Mouse (Mus musculus) olfactory bulb, adult 2 months (tissue): ENCODE data around the gene Uqcc2. TPM values are rescaled to one million over a fixed set of nuclear protein-coding genes. Genes with fewer than 3 reads are reported as not detected.

Source experiments
- H3K27ac ChIP-seq: fragments of 200-500 bp; 2 replicates; pipeline ENCODE4 v1.5.1; 2012; ENCODE audit warnings: low read depth, low read length; ENCODE audit not compliant: insufficient read depth
- H3K4me1 ChIP-seq: fragments of 200-500 bp; 2 replicates; pipeline ENCODE4 v1.6.1; 2012; ENCODE audit warnings: low read length; ENCODE audit not compliant: control insufficient read depth, insufficient read depth
- H3K4me3 ChIP-seq: fragments of 200-500 bp; 2 replicates; pipeline ENCODE4 v1.5.1; 2012; ENCODE audit warnings: mild to moderate bottlenecking, low read depth, low read length, moderate library complexity; ENCODE audit not compliant: insufficient read depth
- CTCF ChIP-seq: fragments of 200-500 bp; IDR thresholded peaks from 2 replicates; pipeline ENCODE4 v1.5.1; 2012; ENCODE audit warnings: low read depth, mild to moderate bottlenecking, low read length, moderate library complexity; ENCODE audit not compliant: insufficient read depth
- POLR2A ChIP-seq: fragments of 200-500 bp; IDR thresholded peaks from 2 replicates; pipeline ENCODE4 v1.6.1; 2012; ENCODE audit warnings: mild to moderate bottlenecking, low read depth, low read length, moderate library complexity; ENCODE audit not compliant: insufficient read depth
- WGBS: fragments of 180-500 bp; shearing (Covaris S2); methylation state at CpG from one replicate; pipeline ENCODE4 v1.1.7; 2018; 5-methylcytosine and 5-hydroxymethylcytosine counted together
- polyA plus RNA-seq: library from polyadenylated mRNA; stranded (reverse); fragments of >200 nt; gene quantifications from 2 replicates; pipeline ENCODE4 v1.2.4, GENCODE M21; 2012; ENCODE audit warnings: low replicate concordance; ENCODE audit not compliant: missing spikeins, insufficient read depth, insufficient read length

The Uqcc2 gene
- polyA plus RNA-seq, 1 experiment = not detected

DNA sequence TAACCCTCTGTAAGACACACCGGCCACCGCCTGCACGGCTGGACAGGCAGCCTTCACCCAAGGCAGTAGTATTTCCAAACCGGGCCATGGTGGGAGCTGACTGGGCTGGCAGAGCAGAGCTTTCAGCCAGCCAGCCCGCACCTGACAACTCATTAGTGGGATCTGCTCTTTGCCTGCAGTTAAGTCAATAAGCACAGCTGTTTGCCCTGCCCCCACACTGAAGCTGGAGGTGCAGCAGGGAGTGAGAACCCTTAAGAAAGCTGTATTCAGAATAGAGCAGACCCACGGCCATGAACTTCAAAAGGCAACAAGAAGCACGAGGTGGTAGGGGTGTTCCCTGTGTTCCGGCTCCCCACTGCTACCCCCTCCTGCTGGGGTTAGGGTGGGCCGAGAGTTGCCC, 3.5 kb downstream of the Uqcc2 start:
- WGBS = 39% methylated on average over 9 of the region's 9 CpGs

DNA sequence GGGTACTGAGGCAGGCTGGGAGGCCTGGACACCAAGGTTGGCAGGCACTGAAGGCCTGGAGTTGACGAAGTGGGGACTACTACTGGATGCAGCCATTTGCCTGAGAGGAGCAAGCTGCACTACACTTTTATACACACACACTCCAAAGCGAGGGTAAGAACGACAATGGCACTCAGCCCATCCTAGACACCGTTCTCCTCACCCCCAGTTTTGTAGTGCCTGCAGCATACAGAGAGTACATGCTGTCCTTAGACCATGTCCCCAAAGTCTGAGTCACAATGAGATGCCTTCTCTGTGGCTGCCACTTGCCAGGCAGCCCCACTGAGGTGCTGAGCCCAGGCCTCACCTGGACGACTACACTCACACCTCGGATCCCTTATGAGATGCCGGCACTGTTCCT, 3.9 kb downstream of the Uqcc2 start:
- Histone ChIP-seq H3K4me1 (peaks cover 77% of the 10 kb centered on the region), H3K4me3 (no peak overlapping the region), H3K27ac (peak overlapping the region; percentile 87)
- TF ChIP-seq POLR2A (no peak), CTCF (no peak)
- 59% methylated on average over 7 of the region's 7 CpGs for WGBS

More for the DNA sequence above, 3.5 kb downstream of the Uqcc2 start:
- Histone ChIP-seq H3K4me3 (no peak overlapping the region), H3K4me1 (peaks cover 77% of the 10 kb centered on the region), H3K27ac (peak overlapping the region; percentile 87)
- no peak for TF ChIP-seq CTCF
- TF ChIP-seq POLR2A = no peak

DNA sequence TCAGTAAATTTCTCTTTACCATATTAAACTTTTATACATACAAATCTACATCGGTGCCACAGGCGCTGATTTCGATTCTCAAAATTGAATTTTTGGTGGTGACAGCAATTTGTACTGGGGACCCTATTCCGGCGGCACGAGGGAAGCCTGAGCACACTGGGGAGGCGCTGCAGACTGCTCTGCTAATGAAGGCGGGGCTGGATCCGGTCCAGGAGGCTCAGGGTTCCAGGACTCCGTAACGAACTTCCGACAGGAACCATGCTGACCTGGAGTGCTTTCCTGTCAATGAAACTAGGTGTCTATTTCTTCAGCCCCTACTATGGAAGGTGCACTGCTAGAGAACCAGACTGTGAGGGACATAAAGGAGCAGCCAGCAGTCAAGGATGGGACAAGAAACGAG, 4.4 kb downstream of the Uqcc2 start:
- H3K4me3 ChIP-seq = no peak overlapping the region
- TF ChIP-seq POLR2A (no peak), CTCF (no peak)
- H3K27ac ChIP-seq = peak overlapping the region; percentile 87; the same call in 1 of the 2 replicates
- peaks cover 75% of the 10 kb centered on the region for H3K4me1 ChIP-seq
- 62% methylated on average over 13 of the region's 13 CpGs for whole genome bisulfite sequencing

DNA sequence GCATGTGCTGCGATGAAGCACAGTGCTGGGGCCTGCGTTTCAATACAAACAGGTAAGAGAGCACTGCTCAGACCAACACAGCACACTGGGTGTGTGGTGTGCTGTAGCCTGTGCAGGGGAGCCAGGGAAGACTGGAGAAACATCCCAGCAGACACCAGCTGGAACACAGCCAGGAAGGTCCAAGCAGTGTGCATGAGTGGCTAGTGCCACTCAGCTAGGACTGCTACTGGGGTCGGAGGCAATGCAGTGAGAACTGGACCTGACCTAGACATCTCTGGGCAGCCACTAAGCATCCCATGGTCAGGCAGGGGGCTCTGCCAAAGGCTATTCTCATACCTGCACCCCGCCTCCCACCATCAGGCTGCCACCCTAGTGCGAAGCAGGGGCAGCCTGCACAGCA, 5.5 kb downstream of the Uqcc2 start:
- TF ChIP-seq POLR2A (no peak), CTCF (no peak)
- 93% methylated on average over 5 of the region's 5 CpGs for WGBS
- no peak overlapping the region for H3K4me3 ChIP-seq
- H3K27ac ChIP-seq = no peak overlapping the region
- peaks cover 75% of the 10 kb centered on the region for H3K4me1 ChIP-seq

DNA sequence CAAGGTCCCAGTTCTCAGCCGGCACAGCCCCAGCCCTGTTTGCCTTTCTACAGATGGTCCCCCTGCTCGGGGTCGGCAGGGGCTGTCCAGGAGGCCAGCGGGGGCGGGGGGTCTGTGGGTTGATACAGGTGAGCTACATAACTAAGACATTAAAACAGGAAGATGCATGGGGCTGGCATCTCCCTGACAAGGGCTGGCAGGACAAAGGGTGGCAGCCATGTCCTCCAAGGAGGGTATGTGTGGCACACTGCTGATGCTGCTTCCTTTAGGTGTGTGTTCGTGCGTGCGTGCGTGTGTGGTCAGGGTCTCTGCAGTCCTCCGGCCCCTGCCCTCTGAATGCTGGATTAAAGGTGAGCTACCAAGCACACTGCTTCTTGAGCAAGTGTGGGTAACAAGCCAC, 6.7 kb downstream of the Uqcc2 start:
- WGBS = 82% methylated on average over 10 of the region's 10 CpGs
- Histone ChIP-seq H3K27ac (no peak overlapping the region), H3K4me1 (peaks cover 70% of the 10 kb centered on the region), H3K4me3 (no peak overlapping the region)
- TF ChIP-seq CTCF = no peak
- no peak for TF ChIP-seq POLR2A

DNA sequence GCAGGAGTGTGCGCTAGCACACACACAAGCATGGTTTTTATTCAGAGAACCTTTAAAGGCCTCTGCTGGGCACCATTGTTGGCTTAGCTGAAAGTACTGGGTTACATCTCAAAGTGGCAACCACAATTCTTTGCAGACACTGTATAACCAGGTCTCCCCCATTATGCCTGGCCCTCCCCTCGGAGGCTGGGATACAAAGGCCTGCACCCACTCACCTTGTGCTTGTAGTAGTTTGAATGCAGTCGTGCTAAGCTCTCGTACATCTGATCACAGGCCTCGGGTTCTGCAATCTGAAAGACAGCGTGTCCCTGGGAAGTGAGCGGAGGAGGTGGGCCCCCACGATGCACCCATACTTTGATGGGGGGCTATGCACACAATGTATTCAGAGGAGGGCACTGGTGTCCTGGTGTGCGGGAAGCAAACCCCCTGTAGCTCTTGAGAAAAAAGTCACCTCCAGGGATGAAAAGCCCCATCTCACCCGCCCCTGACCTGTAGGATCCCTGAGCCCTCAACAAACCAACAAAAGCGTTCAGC, 8.0 kb downstream of the Uqcc2 start:
- H3K27ac ChIP-seq = no peak overlapping the region
- 62% methylated on average over 11 of the region's 11 CpGs for WGBS
- H3K4me1 ChIP-seq = peaks cover 67% of the 10 kb centered on the region
- TF ChIP-seq POLR2A = no peak
- TF ChIP-seq CTCF = no peak
- no peak overlapping the region for H3K4me3 ChIP-seq

DNA sequence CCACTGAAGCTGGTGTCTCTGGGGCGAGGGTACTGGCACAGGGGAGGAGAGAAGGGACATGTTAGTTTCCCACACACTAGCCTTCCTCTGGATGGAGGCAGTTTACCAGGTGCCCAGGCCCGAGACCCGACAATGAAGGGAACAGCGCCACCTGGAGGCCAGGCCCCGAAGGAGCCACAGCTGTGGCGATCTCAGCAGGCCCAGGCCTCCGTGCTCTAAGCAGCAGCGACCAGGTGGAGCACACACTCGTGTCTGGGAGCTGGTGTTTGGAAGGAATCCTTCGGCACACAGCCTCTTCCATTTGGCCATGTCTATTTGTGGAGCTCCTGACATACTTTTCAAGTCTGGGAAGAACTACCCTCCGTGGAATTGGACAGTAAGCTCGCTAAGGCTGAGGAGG, 8.5 kb downstream of the Uqcc2 start:
- Histone ChIP-seq H3K4me3 (no peak overlapping the region), H3K4me1 (peaks cover 66% of the 10 kb centered on the region), H3K27ac (no peak overlapping the region)
- 31% methylated on average over 12 of the region's 12 CpGs for WGBS
- TF ChIP-seq POLR2A = no peak
- TF ChIP-seq CTCF = peak; percentile 72

DNA sequence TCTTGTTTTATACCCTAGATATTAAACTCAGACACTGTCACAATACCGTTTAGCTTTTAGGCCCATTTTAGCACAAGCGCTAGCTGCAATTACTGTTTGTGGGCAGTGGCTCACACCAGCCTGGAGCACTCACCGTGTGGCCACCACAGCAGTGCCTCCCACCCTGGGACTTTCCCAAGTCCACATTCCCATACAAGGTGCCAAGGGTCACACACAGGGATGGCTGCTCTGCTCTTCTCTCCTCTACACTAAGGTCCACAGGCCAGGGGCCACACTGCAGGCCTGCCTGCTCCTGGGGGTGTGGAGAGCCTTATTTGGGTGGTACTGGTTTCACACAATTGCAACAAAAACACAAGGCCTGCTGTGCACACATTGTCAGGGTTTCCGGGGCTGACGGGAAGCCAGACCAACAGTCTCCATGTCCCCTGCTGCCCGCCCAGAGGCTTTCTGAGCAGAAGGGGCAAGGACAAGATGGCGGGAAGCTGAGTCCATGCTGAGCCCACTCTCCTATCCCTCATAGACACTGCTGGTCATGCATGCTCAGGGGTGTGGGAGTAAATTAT, 9.8 kb downstream of the Uqcc2 start:
- no peak overlapping the region for H3K27ac ChIP-seq
- H3K4me1 ChIP-seq = peaks cover 60% of the 10 kb centered on the region
- 75% methylated on average over 7 of the region's 7 CpGs for WGBS
- no peak for TF ChIP-seq CTCF
- no peak for TF ChIP-seq POLR2A
- H3K4me3 ChIP-seq = no peak overlapping the region

DNA sequence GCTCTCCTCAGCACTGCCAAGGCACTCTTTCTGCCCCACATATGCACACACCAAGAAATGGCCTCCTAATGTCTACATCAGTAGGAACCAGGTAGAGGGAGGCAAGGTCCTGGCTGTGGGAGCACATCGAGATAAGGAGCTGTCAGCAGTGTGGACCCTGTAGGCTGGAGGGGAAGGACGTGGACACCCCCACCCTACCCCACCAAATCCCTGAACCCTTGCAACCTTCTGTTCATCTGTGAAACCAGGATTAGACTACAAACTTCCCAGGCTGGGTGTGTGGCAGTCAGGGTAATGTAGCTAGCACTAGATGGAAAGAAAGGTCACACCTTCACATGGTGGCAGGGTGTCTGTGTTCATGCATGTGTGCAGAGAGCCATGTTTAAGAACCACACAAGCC, 10.6 kb downstream of the Uqcc2 start:
- 95% methylated on average over 2 of the region's 2 CpGs for whole genome bisulfite sequencing

DNA sequence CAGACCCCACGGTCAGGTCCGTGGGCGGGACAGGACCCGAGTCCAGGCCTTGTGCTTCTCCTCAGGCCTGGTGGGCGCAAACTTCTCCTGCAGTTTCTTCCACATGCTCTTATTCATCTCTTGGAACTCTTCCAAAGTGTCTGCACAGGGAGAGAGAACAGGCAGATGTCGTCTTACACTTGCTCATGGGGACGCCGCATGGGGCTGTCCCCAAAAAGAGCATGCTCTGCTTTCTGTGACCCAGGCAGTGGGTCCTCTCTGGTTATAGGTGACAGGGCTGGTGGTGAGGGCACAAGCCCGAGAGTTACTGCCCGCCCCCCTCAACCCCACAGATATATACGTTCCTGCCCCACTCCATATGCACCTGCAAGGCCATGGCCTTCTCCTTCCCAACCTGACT, 11.0 kb downstream of the Uqcc2 start:
- peaks cover 56% of the 10 kb centered on the region for H3K4me1 ChIP-seq
- H3K4me3 ChIP-seq = no peak overlapping the region
- WGBS = 71% methylated on average over 11 of the region's 11 CpGs
- no peak for TF ChIP-seq POLR2A
- TF ChIP-seq CTCF = no peak
- H3K27ac ChIP-seq = no peak overlapping the region

More for the DNA sequence above, 10.6 kb downstream of the Uqcc2 start:
- Histone ChIP-seq H3K27ac (no peak overlapping the region), H3K4me1 (peaks cover 58% of the 10 kb centered on the region), H3K4me3 (no peak overlapping the region)
- TF ChIP-seq CTCF = no peak
- no peak for TF ChIP-seq POLR2A
